Mouse (Mus musculus) layer of hippocampus, adult 9-10 months (tissue): ENCODE measurements around the gene Pou2f1.

Experiments used
- DNase-seq: peaks from one replicate; pipeline ENCODE4 v3.0.0; 2022; ENCODE audit warnings: low spot score

Pou2f1 gene

DNA sequence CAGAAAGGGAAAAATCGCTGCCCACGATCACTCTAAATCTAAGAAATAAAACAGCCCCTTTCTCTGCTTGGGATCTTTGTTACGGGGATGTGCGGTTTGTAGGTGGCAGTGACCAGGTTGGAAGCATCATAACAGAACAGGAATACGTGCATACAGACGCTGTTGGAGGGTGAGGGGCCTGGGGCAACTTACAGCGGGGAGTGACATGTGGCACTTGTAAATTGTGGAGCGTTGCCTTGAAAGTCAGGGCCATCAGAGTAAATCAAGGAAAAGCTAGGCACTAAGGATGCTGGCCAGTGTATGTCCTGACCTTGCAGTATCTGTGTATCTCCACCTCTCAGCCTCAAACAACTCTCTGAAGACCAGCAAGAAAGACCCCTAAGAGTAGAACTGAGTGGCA, 154.1 kb downstream of the Pou2f1 start:
- DNase-seq: no peak

GRCm38 (mm10) chr1:165845366-165845765, 157.1 kb downstream of the Pou2f1 start:
- DNase-seq: no peak

DNA sequence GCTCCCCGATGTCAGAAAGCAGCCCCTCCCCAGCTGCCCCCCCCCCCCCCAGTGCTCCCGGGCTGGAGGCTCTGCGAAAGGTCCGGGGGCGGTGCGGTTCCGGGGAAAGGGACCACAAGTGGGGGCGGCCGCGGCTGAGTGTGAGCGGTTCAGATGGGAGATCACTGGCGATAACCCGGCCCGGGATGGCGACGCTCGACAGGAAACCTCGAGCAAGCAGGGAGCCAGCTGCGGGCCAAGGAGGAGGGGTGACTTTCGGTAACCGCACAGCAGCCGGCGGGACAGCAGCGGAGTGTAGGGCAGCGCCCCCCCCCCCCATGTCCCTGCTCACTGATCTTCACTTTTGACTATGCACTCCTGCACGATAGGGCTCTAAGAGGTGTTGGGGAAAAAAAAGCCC, 157.5 kb downstream of the Pou2f1 start:
- no peak for DNase-seq

GRCm38 (mm10) chr1:165844466-165844951, 158.0 kb downstream of the Pou2f1 start:
- DNase-seq: no peak

DNA sequence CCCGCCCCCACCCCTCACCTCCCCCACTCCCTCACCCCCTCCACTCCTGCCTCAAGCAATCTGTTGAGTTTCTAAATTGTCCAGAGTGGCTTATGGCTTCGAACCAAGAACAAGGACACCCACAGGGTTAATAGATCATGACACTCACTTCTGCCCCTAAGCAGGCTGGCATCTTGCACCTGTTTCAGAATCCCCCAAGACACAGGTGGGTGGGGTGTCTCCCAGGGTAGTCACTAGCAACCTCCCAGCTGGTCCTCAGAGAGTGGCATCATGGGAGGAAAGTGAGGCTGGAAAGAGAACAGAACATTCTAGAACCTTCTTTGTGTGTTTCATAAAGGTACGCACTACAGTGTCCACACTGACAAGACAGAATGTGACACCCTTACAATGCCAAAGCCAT, 158.9 kb downstream of the Pou2f1 start:
- DNase-seq: no peak

GRCm38 (mm10) chr1:165842170-165842569, 160.3 kb downstream of the Pou2f1 start:
- DNase-seq: no peak

DNA sequence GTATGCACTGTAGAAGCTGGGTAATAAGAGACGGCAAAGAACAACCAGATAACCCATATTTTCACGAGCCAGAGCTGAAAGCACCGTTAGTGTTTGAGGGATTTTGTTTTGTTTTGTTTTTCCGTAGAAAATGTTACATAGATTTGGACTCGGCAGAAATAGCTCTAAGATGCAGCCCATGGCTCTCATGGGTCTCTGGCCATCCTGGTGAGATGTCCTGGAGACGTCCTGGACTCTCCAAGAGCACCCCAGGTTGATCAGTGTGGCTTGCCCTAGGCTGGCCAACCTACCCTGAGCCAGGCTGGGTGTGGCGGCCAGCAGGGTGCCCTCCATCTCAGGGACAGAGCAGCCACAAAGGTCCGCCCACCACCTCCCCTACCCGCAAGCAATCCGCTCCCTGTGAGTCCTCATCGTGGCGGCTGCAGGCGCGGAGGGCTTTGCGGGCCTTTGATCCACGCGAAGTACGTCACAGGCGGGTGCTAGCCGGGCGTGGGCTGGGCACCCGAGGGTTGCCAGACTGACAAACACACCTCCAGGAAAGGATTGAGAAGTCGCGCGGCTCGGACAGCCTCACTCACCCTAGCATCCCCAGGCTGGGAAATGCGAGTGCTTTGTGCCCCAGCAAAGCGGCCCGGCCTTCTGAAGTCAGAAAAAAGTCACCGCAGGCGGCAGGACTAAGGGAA, 161.8 kb downstream of the Pou2f1 start:
- no peak for DNase-seq

DNA sequence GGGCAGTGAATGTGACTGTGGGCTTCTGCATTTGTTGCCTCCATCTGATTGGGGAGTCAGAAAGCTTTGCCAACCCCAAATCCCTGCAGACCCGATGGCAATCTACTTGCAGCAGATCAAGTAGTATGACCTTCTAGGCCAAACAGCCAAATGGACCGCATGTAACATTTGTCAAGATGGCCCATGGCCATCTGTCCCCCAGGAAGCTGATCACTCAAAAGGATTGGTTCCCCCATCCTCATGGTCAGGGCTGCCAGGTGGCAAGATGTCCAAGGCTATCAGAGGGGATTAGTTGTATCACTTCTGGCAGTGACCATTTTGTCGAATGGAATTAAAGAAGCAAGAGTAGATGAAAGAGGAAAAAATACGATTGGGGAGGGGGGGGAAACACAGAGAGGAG, 163.3 kb downstream of the Pou2f1 start:
- DNase-seq: no peak

DNA sequence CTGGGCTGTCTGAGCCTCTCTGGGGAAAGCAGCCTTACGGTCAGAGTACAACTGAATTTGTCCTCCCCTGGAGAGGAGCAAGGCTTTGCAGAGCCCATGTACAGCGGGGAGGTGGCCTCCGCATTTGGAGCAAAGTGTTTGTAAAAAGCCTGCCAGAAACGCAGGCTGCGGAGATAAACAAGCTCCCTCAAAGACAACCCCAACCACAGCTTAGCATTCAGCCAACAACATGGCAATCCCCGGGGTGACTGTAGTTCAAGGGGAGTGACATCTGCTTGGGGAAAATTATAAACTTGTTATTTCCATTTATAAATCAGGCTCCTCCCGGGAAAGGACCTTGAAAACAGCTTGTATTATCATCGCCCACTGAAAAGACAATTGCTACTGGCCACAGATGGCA, 164.9 kb downstream of the Pou2f1 start:
- no peak for DNase-seq

DNA sequence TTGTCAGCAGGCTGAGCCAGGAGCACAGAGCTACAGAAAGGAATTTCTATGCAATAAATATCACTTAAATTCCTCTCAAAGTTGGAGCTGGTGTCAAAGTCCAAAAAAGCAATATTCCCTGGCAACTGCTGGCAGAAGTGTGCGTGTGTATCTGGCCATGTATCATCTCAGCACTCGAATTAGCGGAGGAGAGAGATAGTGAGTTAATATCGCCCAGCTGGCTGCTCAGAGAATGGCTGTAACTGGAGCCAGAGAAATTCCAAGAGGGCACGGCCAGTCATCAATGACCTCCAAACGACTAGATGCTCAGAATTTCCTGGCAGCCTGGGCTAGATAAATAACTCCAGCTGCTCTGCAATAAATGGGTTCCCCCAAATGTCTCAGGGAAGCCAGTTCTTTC, 166.0 kb downstream of the Pou2f1 start:
- DNase-seq: no peak

GRCm38 (mm10) chr1:165834633-165834975, 167.9 kb downstream of the Pou2f1 start:
- no peak for DNase-seq

DNA sequence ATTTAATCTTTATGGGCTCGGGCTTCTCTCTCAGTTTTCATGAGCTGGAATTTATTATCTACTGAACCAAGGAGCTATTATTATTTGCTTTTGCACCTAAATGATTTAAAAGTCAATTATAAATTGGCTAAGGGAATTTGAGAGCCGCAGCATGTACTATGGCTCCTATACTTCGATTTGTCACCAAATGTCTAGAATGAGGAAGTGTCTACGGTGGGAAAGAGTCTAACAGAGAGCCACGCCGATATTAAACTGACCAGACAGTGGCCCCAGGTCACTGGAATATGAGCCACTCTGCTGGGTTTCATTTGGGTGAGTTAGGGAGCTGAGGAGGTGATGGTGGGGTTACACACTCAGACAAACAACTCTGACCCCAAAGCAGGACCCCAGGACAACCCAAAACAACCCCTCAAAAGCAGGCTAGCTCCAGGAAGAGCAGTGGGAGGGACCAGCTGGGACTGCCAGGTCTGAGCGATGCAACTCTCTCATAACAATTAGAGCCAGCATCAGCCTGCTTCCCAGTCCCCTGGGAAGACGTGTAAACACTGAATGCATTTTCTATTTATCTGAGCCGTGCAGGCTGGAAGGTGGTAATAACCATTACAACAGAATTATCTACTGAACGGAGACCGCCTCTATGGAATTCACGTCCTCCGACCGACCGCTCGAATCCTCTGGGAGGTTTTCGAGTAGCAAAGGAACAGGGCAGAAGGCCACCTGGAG, 168.4 kb downstream of the Pou2f1 start:
- no peak for DNase-seq

DNA sequence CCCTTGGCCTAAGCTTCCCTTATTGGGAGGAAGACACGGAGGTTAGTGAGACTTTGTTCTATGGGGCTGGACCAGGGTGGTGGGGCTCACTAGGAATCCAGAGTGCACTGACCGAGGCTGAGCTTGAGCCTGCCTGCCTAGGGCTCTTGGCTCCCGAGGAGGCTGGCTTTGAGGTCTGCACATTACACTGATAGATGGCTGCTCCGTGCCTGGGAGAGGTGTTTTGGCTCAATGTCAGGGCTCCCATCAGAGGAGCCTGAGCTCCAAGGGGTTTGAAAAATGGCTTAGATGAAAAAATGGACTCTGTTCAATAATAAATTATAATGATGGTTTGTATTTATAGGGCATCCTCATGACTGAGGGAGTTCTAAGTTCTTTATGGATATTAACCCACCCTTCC, 169.2 kb downstream of the Pou2f1 start:
- DNase-seq: no peak

- DNase-seq: no peak
Observed at GRCm38 (mm10) chr1:165829890-165830289, 172.6 kb downstream of the Pou2f1 start.

DNA sequence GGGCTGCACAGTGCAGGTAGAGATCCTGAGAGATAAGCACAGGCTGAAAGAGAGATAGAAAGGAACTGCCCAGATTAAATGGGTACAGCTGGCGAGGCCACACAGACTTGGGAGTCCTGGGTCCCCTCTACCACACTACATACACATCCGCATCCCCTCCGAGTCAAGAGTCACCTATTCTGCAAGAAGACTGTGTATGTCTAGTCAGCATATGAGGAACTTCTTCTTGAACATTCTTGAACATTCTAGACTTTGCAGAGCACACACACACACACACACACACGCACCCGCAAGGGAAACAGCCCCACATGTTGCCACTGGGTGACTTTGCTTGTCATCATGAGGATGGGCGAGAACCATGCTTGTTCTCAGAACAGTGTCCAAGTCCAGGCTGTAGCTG, 173.9 kb downstream of the Pou2f1 start:
- no peak for DNase-seq

DNA sequence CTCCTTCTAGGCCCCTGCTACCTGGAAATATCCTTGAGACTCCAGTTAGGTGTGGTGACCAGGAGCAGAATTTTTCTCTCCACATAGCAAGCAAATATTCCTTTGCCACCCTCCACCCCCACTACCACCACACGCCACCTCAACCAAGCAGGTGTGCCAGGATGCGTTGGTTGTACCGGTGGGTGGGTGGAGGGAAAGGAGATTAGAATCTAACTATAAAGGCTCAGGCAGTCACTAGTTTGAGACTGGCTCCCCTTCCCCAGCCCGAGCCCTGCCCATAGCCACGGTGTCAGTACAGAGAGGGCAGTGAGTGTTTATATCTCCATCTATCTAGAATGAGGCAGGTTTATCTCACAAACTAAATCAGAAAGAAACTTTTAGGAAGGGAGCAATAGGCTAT, 174.3 kb downstream of the Pou2f1 start:
- no peak for DNase-seq

- DNase-seq: no peak
Observed at GRCm38 (mm10) chr1:165822031-165822430, 180.4 kb downstream of the Pou2f1 start.

GRCm38 (mm10) chr1:165819147-165819546, 183.3 kb downstream of the Pou2f1 start:
- DNase-seq: no peak

DNA sequence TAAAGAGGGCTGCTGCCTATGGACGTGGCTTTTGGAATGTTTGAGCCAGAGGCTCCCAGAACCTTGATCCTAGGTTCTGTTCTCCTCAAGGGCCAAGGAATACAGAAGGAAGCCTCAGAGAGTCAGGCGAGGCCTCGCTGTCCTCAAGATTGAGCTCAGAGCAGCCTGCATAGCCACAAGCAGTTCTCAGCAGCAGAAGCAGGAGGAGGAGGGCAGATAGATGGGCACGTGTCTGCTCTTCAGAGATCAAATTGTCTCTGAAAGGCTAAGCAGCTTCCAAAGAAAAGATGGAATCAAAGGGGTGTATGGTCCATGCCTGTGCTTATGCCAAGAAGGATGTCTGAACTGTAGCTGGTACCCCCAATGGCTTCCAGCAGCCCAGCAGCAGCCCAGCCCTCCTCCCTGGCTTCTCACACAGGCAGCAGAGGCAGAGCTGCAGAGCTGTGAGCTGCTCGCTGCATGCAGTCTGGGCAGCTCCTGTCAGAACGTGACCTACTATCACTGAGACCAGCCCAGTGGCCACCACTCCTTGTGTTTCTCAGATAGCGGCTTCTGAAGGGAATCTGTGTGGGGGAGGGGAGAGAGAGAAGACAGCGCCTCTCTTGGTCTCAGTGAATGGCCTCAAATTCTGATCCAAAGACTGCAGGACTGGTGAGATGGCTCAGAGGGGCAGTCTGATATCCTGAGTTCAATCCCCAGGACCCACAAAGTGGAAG, 184.2 kb downstream of the Pou2f1 start:
- DNase-seq: no peak

GRCm38 (mm10) chr1:165817264-165817663, 185.2 kb downstream of the Pou2f1 start:
- DNase-seq: no peak

GRCm38 (mm10) chr1:165816391-165816790, 186.1 kb downstream of the Pou2f1 start:
- DNase-seq: no peak
